Mouse (Mus musculus) lung, postnatal 4 days (tissue): Measurements from ENCODE around the gene Prickle2.
A peak's percentile ranks its signal among the peaks of the same experiment; 100 is the strongest.

Experiments
- DNase-seq, 2 experiments: peaks; one replicate each; pipeline ENCODE4 v3.0.0; 2021

The Prickle2 gene

DNA sequence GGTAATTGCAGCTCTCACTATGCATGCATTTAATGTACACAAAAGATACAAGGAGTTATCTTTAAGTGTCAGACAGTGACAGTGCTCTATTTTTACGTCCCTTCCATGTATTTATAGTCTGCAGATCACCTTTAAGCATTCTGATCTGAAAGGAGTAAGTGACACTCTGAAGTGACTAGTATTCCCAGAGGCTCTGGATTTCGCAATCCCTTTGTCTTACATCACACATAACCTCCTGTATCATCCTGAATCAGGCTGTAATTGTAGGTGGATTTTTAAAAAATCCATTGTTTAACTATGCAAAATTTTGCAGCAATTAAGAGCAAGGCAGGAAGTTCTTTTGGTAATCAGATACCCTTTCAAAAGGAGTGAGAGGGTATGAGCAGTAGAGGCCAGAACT lies 196.2 kb downstream of the Prickle2 start:
- no peak for DNase-seq

DNA sequence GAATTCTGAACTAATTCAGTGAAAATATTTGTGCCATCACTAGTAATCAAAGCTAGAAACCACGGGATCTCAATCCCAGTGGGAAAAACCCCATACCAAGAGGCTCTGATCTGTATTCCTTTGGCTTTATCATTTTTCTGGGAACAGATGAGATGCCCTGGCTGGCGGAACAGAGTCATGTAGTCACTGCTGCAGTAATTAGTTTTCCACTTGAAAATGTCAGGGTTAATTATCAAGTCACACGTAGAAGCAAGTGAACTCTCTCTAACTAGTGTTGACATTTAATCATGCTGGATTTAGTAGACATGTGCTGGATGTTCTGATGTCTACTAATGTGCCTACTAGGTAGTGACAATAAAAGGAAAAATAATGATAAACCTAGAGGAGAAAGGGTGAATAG lies 199.7 kb downstream of the Prickle2 start:
- no peak for DNase-seq

DNA sequence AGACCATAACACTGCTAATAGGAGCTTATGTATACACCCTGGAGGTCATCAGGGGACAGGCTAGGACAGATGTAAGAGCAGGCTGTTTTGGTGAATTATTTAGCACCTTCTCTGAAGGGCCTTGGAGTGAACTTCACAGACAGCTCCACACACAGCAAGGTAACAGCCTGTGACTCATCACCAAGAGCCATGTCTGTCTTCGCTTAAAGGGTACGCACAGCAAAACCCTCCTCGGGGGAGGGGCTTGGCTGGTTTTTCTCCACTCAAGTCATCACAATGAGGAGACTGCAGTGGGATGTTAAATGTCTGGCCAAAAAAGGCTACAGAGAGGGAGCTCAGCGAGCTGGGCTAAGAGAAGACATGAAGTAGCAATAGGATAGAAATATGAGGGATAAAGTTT lies 206.5 kb downstream of the Prickle2 start:
- DNase-seq, result no peak

DNA sequence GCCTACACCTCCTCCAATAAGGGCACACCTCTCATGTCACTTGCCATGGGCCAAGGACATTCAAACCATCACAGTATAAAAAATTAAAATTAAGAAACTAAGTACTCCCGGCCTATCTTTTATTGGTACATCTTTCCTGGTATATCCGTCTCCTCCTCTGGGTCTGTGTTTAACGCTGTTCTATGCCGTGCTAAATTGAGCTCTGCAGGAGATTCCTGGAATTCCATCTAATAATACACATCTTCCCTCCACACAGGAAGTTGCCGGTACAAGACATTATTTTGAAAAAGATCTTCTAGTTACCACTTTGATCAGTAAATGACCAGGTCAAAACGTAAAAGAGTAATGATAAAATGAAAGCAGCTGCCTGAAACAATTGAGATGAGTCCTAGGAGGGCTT lies 207.4 kb downstream of the Prickle2 start:
- DNase-seq, result no peak

DNA sequence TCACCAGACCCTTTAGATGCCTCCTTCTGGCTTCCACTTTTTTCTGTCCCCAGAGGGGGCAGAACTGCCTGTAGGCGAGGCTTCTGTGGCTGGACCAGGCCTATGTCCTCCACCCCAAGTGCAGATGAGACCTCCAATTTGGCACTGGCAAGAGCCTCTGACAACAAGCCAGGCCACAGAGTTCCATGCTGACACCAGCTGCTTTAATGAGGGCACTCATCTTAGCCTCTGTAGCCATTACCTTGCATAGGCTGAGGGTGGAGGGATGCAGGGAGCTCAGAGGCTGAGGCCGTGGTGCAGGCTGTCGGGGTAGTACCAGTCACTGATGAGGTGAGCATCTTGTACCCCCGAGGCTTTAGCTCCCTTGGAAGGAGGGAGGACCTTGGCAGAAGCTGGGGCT lies 208.7 kb downstream of the Prickle2 start:
- DNase-seq, result no peak

DNA sequence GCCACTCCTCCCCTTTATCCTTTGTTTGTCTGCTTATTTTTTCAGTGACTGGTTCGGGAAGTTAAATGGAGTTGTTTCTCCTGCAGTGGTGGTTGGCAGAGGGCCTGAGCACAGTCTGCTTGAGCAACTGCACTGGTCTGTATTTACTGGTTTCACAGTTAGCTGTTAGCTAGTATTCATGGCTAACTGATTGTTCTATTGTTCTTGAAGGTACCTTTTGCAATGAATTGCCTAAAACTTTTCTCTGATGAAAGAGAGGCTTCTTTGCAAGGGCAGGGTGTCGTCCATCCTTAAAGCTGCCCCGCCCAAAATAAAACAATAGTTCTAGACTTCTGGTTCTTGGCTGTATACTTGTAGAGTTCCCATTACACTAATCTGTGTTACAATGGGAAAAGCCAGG lies 210.5 kb downstream of the Prickle2 start:
- DNase-seq, result no peak

DNA sequence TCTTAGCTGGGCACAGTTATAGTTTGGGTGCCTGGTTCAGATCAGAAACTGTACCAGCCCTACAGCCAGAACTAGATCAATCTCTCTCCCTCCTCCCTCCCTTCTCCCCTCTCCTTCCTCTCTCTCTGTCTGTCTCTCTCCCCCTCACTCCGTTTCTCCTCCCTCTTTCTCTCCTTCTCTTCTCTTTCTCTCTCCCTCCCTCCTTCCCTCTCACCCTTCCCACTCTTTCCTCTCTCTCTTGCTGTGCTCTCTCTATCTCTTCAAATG lies 224.3 kb downstream of the Prickle2 start:
- no peak for DNase-seq

DNA sequence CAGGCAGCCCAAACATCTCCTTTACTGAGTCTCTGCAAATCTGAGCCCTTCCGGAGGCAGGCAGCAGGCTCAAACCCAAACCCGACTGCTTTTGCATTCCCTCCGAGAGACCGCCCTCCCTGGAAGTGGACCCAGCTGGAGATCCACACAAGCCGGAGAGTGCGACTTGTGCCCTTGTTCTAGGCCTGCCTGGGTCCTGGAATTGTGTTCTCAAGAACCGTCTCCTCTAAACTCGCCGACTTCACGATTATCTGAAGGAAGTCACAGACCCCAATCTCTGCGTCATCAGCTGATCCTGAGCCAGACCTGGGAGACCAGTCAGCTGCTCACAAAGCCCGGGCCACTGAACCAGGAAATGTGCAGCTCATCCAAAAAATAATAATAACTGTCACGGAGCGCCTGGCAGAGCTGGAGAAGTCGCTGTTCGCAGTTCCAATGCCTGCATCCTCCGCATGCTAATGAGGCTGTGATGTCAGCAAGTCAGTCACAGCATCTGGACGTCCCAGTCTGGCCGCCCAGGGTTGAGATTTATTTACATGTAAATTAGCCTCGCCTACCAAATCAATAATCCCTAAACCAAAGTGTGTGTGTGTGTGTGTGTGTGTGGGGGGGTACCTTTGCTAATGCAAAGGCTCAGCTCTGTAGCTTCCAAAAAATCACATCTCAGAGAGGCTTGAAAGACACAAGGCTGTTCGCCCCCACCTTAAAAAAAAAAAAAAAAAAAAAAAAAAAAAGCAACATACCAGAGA lies 224.8 kb downstream of the Prickle2 start:
- peak; percentile 87 to 90 for DNase-seq

DNA sequence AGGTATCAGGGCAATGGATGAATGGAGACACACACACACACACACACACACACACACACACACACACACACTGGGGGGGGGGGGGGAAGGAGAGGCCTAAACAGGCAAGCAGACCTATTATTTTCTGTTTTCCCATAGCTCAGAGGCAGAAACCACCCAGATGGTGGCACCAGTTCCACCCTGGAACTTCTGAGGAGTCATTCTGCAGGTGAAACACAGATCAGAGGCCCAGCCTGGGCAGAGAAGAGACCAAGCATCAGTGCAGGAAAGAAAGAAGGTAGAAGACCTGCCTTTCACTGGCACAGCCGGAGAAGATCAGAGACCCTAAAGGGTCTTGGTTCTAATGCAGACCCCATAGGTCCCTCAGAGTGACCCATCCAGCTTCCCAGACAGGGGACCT lies 227.3 kb downstream of the Prickle2 start:
- no peak for DNase-seq

DNA sequence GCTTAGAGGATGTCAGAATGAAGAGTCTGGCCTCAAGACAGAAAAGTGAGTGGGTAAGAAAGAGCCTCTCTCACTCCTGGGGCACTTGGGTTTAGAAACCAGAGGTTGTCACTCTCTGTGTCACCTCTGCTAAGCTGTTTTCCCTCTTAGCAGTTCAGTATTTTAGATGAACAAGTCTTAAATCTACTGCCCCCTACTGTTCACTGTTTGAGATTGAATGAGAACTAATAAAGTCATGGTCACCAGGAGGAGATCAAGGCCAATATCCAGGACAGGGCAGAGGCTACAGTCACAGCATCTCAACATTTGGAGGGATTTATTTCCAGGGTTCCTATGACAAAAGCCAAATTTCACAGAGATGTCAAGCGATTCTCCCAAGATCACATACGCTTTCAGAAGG lies 228.3 kb downstream of the Prickle2 start:
- DNase-seq, result no peak

DNA sequence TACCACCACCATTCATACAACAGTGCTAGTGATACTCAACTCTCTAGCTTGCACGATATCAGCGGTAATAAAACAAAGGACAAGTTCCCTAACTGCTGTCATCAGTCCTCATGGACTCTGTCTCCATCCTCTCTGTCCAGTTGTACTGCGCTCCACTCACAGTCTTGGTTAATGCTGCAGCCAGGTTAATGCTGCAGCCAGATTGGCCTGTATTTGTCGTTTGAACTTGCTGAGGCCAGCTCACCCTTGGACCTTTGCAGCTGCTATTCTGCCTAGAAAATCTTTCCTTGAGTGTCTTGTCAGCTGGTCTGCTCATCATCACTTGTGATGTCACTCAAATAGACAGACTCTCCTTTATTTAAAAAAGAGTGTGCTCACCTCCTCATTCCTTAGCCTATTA lies 236.5 kb downstream of the Prickle2 start:
- DNase-seq, result no peak

DNA sequence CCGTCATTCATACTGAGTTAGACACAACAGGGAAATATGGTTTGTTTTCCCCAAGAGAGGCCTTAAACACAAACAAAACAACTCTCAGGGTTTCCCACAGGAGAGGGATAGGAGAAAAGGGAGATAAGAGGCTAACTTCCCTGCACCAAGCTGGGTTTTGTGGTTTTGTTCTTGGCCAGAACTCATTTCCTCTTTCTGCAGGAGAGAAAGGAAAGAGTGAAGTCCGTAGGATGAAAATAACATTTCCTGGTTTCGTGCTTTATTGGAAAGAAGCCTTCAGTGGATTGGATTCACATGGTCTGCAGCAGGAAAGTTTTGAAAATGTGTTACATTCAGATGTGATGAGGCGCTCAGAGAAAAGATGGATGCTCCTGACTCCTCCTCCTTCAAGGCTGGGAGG lies 237.1 kb downstream of the Prickle2 start:
- no peak for DNase-seq

DNA sequence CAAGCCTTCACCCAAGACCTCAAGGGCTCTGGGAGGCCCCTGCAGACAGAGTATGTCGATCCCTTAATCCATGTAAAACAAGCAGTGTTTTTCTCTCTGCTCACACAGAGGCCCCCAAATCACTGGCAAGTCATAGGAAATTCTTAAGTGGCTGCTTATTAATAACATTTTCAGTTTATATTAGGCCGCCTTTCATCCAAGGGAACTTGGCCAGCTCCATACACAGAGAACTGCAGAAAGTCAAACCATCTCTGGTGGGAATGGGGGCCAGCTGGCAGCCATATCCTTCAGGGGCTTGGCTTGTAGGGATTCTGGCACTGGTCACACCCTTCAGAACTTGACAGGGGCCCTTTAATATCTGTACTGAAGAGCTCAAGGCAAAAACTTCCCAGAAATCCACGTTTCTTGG lies 237.6 kb downstream of the Prickle2 start:
- DNase-seq, result peak; percentile 75 to 93

DNA sequence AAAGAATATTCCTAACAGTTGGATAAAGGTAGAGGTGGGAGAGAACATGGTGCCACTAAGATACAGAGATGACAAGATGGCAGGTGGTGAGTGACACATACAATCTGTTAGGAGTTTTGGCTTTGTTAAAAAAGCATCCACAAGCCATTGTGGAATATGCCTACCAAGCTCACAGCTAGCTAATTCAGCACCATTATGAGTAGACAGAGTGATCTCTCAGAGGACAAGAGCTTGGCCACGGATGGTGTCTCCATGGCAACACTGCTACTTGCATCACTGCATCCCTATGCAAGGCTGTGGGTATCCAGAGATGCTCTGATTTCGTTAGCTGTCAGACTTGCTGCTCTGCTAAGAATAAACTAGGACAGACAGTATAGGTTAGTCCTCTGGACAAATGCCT lies 238.6 kb downstream of the Prickle2 start:
- no peak for DNase-seq

DNA sequence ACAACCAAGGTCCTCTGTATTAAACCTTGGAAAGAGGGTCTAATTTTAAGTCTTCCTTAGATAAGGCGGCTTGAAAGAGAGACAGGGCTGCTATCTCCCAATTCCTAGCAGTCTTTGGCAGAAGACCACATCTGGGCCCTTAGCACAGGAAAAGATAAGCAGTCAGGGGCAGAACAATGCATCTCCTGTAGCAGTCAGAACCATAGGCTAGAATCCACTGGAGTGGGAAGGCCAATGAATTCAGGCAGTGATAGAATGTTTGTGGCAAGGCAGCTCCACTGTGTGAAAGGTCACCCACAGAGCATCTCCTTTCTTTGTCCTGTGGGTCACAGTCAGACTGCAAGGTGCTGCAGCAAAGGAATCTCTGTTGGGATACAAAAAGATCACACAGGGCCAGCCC lies 240.3 kb downstream of the Prickle2 start:
- peak; percentile 33 to 44 for DNase-seq

DNA sequence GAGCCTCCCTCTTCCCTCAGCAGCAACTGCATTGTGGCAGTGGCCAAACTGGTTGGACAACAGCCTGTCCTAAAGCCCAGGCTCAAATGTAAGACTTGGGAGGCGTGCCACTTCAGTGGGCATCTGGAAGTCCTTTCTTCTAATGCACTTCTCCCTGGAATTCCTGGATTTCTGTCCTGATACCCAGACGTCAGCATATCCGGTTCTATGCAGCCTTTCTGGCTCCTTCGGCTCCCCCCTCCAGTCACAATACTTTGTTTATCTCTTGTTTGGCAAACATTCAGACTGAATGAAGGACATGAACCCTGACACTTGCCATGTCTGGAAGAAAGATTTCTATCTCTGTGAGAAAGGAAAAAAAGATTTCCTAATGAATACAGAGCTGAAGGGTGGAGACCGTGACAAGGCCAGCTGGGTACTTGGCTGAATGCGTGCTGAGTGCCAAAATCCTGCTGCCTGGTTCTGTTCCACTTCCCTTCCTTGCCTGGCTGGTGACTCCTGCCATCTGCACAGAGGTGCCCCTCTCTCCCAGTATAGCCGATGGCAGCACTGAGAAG lies 241.1 kb downstream of the Prickle2 start:
- peak; percentile 68 to 83 for DNase-seq

DNA sequence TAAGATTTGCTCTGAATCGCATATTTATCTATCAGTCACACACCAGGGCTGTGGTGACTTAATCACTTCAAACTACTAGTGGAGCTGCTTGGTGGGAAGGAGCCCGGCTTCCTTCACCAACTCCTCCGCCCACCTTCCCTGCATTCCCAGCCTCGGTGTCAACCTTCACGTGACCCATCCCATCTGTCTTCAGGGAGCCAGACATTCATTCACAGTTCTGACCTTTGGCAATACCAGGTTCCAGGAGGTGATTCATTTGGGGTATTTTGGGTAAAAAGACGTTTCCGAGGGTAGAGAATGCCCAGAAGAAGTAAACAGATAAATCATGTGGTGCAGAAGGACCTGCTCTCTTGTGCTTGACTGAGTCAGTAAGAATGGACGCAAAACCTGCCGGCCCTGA lies 242.2 kb downstream of the Prickle2 start:
- DNase-seq, result no peak

DNA sequence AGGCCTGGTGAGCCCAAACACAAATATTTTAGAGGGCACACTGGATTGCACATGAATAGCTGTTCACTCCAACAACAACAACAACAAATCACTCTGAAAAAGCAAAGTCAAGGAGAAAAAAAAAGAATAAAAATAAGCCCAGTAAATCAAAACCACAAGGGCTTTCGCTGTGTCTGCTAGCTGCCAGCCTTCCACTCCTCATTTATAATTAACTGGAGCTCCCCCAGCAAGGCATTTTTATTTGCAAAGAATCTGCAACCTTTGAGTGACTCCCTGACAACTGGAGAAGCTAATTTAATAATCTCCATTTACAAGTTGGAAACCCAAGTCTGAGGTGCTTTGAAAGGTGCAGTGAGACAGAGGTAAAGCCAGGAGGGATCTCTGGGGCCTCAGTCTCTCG lies 245.2 kb downstream of the Prickle2 start:
- no peak for DNase-seq

DNA sequence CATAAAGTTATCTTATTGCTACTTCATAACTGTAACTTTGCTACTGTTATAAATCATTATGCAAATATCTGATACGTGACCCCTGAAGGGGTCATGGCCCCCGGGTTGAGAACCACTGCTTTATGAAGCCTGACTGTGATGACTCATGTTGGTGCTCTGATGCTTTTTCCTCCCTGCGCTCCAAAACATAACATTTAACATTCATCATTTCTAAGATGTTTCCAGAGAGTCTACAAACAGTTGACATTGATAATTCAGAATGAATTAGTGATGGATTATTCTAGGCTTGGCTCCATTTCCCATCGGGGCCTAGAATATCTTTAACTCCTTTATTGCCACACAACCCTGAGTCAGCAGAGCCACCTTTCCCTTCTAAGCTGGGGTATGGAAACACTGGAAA lies 247.9 kb downstream of the Prickle2 start:
- DNase-seq, result no peak

DNA sequence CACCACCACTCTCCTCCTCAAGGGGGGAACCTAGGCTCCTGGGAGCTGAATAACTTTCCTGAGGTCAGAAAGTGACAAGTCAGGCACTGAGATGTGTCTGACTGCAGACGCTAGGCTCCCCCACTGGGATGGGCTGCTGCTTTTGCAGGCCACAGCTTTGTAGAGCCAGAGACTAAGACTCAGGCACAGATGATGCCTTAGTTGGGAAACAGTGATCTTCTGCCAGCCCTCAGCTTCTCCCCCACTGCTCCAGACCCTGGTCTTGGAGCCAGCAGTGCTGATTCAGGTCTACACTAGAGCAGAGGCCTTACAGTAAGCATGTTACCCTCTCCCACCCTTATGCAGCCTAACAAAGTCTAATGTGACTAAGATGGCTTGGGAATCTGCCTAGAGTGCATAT lies 254.5 kb downstream of the Prickle2 start:
- DNase-seq, result peak in 1 of 2 experiments; percentile 33

DNA sequence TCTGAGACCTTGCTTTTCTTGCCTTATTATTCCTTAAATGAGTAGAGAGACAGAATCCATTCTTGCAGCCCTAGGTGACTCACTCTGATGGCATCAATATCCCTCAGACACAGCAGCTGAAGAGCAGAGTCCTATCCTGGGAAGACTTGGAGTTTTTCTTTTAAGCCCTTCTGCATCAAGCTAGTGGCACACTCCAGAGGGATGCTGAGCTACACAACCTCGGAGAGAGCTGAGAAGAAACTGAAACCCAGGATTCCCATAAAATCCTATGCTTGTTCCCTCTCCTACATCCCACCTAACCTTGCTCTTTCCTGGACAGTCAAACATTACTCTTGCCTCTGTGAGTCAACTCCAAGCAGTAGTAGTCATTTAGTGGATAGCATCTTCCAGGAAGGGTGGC lies 256.0 kb downstream of the Prickle2 start:
- DNase-seq, result no peak

DNA sequence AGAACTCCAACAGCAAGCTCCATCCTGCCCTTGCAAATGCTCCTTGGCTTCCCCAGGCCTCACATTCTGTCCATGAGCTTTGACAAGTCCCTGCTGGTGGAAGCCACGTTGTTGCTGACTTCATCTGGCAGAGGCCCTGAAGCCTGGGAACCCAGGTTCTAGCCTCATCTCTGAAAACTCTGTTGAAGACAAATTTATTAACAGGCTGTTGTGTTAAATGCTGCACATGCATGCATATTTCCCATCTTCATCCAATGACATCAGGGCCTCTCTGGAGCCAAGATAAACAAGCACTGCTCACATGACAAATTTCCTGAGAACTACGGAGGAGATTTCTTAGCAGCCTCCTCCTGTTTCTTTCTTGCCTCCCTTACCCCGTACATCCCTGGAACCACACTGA lies 259.3 kb downstream of the Prickle2 start:
- DNase-seq, result peak; percentile 44 to 70

DNA sequence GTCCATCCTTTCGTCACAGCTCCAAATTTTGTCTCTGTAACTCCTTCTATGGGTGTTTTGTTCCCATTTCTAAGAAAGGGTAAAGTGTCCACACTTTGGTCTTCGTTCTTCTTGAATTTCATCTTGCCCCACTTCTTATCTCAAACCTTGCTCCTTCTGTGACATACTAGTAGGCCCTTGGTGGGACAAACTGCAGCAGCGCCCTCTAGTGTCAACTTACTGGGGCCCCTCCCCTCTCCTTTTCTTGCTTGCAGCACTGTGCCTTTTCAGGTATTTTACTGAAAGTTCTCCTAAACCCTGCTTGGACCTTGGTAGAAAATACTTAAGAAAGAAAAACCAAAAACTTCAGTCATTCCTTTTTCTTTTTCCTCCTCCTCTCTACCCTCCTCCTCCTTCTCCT lies 264.8 kb downstream of the Prickle2 start:
- peak; percentile 38 to 63 for DNase-seq

DNA sequence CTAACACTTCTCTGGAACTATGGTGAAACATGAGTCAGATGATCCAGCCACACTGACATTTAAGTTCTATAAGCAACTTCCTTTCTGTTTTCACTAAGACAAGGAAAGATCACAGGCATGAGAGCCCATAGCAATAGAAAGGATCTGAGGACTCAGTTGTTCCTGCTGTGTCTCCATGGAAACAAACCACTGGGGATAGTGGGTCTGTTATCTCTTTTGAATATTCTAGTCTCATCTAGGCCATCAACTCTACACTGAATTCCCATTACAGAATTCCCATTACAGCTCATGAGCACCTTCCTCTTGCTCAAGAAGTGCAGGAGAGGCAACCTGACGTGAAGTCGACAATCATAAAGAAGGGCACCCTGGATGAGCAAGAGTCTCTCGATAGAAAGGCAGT lies 265.7 kb downstream of the Prickle2 start:
- DNase-seq, result no peak

DNA sequence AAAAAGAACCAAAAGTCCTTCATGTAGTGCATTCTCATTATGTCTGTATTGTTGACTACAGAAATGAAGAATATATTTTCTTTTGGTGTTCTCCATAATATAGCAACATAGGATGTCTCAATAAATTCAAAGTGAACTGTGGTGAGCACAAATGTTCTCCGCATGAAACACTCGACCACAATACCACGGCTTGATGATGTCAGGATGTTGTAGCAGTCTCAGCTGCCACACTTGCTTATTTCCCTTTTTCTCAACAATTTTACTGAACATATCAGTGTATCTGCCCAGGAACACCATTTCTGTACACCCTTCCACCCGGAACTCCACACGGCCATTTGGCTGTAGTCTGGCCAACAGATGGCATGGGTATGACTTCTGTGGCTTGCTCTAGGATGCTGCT lies 273.8 kb downstream of the Prickle2 start:
- no peak for DNase-seq
